Mouse (Mus musculus) E14TG2a.4 (cell line): ENCODE measurements around the gene Abtb2.

Source experiments
- CTCF ChIP-seq: conservative IDR thresholded peaks from 2 replicates; pipeline ENCODE4 v1.5.1; 2014; ENCODE audit warnings: low read length
- POU5F1 ChIP-seq: IDR thresholded peaks from 2 replicates; pipeline ENCODE4 v1.6.1; 2014; ENCODE audit warnings: low read length, borderline replicate concordance

DNA sequence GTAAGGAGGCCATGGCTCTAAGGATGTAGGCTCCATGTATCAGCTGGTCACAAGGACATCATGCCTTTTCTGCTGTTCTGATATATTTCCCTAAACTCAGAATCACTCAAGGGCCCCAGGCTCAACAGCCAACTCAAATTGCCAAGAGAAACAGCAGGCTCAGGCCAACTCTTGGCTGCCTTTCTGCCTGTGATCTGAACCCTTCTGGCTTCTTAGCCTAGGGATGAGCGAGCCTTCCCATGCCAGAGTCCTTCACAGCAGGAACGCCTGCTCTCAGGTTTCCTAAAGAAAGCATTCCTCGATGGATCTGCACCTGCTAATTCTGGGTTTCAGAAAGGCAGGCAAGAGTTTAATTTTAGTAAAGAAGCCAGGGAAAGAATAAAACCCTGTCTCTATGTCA, 43.4 kb downstream of the Abtb2 start:
- TF ChIP-seq CTCF (no peak), POU5F1 (no peak)
